Mouse (Mus musculus) kidney, postnatal 4 days (tissue): ENCODE measurements around the gene Bicdl1.

ENCODE experiments used
- DNase-seq, 2 experiments: peaks; one replicate each; pipeline ENCODE4 v3.0.0; 2021; ENCODE audit warnings: mixed read lengths in 2 of 2

Gene Bicdl1

DNA sequence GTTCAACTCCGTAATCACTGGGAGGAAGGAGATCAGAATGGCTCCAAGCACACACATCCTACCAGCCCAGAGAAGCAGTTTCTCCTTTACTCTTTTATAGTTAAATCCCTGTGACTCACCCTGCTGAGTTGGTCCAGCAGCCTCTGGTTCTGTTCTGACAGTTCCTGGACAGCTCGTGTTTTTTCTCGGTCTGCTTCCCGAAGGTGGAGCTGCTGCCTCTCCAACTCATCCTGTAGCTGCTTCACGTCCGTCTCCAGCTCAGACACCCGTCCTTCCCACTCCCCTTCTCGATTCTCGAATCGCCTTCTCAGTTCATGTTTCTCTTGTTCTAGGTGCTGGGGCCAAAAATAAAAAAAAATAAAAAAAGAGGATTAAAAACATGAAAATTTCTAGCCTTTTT, 7.0 kb downstream of the Bicdl1 start:
- DNase-seq = no peak

DNA sequence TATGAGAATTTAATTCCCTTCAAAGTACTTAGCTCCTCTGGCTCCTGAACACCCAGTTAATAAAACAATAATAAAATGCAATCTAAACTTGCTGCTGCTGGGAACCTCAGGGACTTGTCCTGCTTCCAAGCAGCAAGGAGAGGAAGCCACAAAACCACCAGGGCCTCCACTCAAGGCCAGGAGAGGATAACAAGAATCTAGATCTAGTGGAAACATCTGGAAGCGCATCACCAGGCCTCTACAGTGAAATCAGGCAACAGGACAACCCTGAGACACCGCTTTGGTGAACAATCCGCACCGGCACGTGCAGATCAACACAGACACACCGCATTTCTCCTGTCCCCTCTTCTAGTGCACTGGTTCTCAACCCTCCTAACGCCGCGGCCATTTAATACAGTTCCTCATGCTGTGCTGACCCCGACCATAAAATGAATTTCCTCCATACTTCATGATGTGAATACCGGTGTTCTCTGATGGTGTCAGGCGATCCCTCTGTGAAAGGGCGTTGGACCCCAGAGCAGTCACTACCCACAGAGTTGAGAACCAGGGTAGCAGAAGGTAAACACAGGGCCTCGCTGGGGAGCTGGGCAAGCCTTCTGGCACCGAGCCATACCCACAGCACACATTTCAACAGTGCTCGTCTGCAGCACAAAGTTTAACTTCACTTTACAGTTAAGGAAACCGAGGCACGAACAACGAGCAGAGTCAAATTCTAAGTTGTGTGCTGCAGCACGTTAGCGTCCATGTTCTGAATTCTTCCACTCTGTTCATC, 9.0 kb downstream of the Bicdl1 start:
- DNase-seq = no peak

DNA sequence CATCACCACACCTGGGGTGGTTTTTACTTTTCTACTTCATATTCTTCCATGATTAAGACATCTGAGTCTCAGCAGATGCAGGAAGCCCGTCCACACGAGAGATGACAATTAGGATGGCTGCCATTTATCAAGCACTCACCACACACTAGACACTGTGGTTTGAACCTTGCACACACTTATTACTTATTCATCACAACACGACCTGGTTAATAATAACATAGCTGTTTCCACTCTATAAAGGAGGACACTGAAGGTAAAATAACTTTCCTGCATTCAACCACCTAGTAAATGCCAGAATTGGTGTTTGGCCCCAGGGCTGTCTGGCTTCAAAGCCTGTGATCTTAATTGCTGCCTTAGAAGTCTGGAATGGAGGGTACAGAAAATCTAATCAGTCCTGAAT, 10.7 kb downstream of the Bicdl1 start:
- no peak for DNase-seq

GRCm38 (mm10) chr5:115717693-115718092, 13.7 kb downstream of the Bicdl1 start:
- DNase-seq = no peak

DNA sequence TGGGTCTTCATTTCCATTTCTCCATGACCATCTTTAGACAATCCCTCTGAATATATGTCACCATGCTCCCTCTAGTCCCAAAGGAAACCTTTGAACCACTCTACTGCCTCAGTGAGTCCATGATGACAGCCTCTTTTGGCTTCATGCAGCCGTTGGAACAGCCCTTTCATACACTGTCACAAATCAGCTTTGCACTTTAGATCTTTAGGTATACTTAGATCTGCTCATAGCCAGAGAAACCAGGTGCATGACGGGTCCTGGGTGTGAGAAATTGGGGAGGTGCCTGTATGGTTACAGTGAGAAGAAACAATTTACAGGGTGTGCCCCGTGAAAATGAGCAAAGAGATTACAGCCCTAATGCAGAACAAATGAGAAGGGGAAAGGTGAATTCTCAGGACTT, 14.3 kb downstream of the Bicdl1 start:
- no peak for DNase-seq

DNA sequence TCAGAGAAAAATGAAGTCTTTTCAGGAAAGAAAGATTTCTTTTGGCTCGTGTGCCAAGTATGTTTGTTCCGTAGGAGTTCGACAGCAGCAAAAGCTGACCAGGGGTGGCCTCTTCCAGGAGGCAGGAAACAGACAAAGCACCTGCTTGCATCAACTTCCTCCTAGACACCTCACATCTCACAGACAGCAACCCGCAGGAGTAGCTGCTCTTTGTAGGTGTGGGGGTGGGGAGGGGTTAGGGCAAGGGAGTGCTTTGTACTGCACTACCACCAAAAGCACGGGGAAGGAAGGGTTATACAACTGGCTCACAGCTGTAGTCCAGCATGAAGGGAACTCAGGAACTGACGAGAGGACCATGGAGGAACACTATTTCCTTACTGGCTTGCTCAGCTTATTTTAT, 15.0 kb downstream of the Bicdl1 start:
- no peak for DNase-seq

DNA sequence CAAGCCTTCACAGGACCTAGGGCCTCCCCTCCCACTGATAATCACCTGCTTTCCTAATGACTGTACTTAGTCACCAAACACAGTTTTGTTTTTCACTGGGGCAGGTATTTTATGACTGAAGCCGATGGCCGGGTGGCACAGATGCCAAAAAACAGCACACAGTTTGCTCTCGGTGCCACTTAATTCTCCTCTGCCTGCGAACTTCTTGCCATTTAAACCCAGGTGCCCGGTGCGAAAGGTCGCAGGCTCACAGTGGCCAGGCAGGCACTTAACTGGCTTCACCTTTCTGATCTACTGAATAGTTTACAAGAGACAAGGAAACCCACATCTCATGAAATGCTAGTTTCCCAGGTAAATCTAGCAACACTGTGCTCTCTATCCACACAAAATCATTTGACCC, 16.7 kb downstream of the Bicdl1 start:
- no peak for DNase-seq

GRCm38 (mm10) chr5:115712487-115712886, 18.9 kb downstream of the Bicdl1 start:
- no peak for DNase-seq

- no peak for DNase-seq
These were observed 19.6 kb downstream of the Bicdl1 start for GRCm38 (mm10) chr5:115711636-115712419.

DNA sequence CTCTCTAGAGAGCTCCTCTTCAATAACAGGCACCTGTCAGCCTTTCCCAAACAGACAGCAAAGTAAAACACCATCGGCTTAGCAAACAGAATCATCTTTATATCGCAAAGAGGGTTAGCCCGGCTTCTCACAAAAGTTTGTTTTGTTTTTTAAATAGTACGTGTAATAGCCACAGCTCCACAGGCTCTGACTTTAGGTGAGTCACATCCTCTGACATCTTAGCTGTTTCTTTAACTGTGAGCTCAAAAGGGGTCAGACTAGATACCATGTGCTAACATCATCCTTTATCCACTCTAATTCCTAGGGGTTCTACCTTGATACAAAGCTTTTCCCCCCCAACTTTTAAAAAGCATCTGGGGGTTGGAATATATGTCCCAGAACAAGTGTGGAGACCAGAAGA, 21.2 kb downstream of the Bicdl1 start:
- DNase-seq = no peak

- DNase-seq = no peak
These were observed 22.5 kb downstream of the Bicdl1 start for GRCm38 (mm10) chr5:115708930-115709329.

DNA sequence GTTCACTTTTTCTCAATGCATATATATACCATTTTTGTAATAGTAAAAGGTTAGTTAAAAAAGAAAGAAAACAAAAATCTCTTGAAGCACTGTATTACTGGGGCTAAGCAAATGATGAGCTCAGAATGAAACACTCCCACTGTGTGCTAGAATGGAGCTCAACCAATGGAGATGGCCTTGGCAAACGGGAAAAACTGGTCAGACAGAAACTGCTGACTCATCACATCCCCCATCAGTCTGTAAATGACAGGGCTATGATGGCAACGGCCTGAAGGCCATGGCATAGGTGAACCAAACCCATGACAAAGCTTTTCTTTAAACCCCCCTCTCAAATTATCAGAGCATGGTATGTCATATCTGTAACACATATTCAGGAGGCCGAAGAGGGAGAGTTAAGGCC, 29.4 kb downstream of the Bicdl1 start:
- no peak for DNase-seq

- DNase-seq = no peak
These were observed 30.2 kb downstream of the Bicdl1 start for GRCm38 (mm10) chr5:115701215-115701614.

GRCm38 (mm10) chr5:115696811-115697210, 34.6 kb downstream of the Bicdl1 start:
- peak in 1 of 2 experiments; percentile 7 for DNase-seq

DNA sequence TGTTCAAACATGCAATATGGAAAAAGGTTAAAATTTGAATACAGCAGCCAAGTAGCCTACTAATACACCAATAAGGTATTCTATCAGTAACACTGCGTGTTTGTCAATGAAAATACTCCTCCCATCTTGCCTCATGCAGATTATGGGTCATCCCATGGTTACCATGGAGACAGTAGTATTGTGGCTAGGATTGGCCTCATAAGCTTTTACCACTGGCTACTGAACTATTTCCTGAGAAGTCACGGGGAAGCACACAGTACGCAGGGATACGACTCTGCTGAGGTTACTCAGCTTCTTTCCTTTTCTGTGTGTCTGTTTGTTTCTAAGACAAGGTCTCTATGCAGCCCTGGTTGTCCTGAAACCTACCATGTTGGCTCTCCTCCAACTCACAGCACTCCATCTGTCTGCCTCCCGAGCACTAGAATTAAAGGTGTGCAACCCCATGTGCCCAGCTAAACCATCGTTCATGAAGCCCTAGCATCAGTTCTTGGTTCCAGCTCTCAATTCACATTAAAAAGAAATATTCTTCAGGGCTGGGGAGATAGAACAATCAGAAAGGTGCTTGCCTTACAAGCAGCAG, 36.1 kb downstream of the Bicdl1 start:
- DNase-seq = no peak

DNA sequence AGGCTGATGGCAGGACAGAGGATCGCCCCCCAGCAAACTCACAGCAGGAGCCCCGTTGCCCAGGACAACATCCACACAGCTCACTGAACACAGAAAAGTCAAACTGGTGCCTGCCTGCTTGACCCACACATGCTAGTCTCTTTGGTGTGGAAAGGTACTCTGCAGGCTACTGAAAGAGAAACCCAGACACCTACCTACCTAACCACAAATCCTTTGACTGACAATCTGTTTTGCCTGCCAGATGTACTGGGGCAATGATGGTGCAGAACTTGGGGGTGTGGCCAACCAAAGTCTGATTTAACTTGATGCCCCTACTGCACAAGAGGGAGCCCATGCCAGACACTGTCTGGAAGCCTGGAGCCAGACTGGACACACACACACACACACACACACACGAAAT, 38.1 kb downstream of the Bicdl1 start:
- no peak for DNase-seq

GRCm38 (mm10) chr5:115686716-115687115, 44.7 kb downstream of the Bicdl1 start:
- DNase-seq = no peak

DNA sequence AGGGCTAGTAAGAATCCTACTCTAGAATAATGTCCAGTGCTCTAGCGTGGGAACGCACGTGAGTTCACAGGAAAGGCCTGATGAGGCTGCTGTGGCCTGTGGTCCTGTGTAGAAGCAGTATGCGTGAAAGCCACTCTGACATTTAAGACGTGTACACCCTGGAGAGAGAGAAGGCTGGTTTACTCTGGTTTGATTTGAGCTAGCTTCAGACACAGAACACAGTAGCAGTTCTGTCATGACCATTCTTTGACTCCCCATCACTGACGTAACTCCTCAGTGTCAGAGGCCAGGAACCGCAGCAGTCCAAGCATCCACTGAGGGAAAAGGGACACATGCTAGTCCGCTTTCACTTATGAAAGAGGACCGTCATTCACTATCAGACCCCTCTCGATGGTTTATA, 46.3 kb downstream of the Bicdl1 start:
- no peak for DNase-seq

DNA sequence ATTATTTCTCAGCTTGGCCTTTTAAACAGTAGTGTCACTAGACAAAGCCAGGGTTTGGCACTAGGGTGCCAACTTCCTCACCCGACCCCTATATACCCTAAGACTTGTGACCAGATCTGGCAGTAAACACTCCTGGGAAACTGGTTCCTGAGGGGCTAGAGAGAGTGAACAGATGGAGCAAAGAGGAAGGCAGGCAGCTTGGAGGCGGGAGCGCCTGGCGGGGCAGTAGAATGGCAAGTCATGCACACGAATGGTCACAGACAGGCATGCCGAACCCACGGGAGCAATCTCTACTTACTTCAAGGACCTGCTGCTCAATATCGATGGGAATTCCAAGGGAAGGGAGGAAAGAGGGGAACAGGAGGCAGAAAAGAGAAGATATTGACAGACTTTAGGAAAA, 59.6 kb downstream of the Bicdl1 start:
- DNase-seq = no peak

- DNase-seq = no peak
These were observed 61.0 kb downstream of the Bicdl1 start for GRCm38 (mm10) chr5:115670406-115670805.

- DNase-seq = no peak
These were observed 61.4 kb downstream of the Bicdl1 start for GRCm38 (mm10) chr5:115669974-115670373.

- DNase-seq = no peak
These were observed 62.4 kb downstream of the Bicdl1 start for GRCm38 (mm10) chr5:115668986-115669385.

- no peak for DNase-seq
These were observed 63.5 kb downstream of the Bicdl1 start for GRCm38 (mm10) chr5:115667894-115668293.

DNA sequence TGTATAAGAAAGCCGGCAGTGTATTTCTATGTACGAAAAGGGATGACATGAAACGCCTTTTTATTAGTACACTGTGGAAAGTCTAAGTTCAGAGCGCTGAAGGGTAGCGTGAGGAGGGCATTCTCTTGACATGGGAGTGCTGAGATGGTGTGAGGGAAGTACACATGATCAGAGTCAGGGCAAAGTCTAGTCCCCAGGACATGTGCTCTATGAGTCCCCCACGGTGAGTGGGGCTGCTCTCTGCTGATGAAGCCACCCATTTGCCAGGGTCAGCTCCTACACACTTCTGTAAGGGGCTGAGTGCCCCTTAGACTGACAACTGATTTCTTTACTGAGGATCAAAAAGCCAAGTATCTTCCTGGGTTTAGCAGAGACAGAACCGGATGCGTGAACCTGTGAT, 64.2 kb downstream of the Bicdl1 start:
- peak in 1 of 2 experiments; percentile 31 for DNase-seq
